Mouse (Mus musculus): ENCODE measurements around the gene Rbm20. TPM values are rescaled to one million over a fixed set of nuclear protein-coding genes. Genes with fewer than 3 reads are reported as not detected.

Gene Rbm20
- total and polyA plus RNA-seq, 3 experiments: 0.05 to 0.56 (median 0.08) TPM

DNA sequence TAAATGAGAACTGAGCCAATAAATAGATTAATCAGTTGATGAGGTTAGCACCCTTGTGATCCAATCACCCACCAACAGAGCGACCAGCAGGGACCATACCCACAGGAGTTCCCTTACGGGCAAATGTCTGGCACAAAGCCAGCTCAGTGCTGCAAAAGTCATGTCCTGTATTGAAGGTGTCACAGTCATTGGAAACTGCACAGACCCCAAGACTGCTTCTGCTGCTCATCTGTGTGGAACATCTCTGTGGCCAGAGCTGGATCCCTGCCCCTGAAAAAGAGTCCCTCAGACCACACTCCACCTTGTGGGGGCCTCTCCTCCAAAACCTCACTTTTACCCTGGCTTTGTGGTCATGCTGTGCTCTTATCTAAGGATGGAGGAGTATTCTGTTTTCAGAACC is 126.8 kb downstream of the Rbm20 start:
- H3K4me2 ChIP-seq (ENCODE audit: insufficient read depth, low read depth, poor library complexity, severe bottlenecking): no peak overlapping the region
- no peaks in the 10 kb centered on the region for H3K27me3 ChIP-seq (replicated peaks)
- TF ChIP-seq ELF1 (IDR thresholded peaks at IDR 0.05; ENCODE audit: low read depth, low read length) (no peak), MAX (IDR thresholded peaks at IDR 0.05; ENCODE audit: low read length) (no peak)
- dilution Hi-C loops (cut with MboI; ENCODE audit: extremely low pct_ligation_motif_present, extremely low pct_unique_long_range_greater_than_20kb, low sequenced_read_pairs): no loop called here
- no peaks in the 10 kb centered on the region for H3K79me2 ChIP-seq (replicated peaks; ENCODE audit: control insufficient read depth, extremely low read depth, insufficient read depth, poor library complexity, severe bottlenecking)
- H3K4me1 ChIP-seq (ENCODE audit: control insufficient read depth in 1 of 2, insufficient read depth in 2 of 2): peaks cover 13 to 28% of the 10 kb centered on the region in 2 experiments
- no peak overlapping the region for H3K4me3 ChIP-seq (replicated peaks in 1 of 3; ENCODE audit: low read depth in 2 of 3, low read length in 2 of 3, poor library complexity in 1 of 3)
- H3K36me3 ChIP-seq (replicated peaks in 1 of 2; ENCODE audit: control insufficient read depth in 1 of 2, insufficient read depth in 1 of 2, low read length in 1 of 2): no peaks in the 10 kb centered on the region
- DNase-seq (ENCODE audit: extremely low read depth): no peak
- H3K9ac ChIP-seq (ENCODE audit: insufficient read depth, low read depth): no peak overlapping the region
- H3K9me3 ChIP-seq (replicated peaks; ENCODE audit: low read length): no peaks in the 10 kb centered on the region
- H3K27ac ChIP-seq (ENCODE audit: insufficient read depth, low read depth): no peak overlapping the region
- in situ Hi-C loops (cut with MboI; ENCODE audit: low pct_ligation_motif_present, low pct_unique_long_range_greater_than_20kb, low sequenced_read_pairs): no loop called here

DNA sequence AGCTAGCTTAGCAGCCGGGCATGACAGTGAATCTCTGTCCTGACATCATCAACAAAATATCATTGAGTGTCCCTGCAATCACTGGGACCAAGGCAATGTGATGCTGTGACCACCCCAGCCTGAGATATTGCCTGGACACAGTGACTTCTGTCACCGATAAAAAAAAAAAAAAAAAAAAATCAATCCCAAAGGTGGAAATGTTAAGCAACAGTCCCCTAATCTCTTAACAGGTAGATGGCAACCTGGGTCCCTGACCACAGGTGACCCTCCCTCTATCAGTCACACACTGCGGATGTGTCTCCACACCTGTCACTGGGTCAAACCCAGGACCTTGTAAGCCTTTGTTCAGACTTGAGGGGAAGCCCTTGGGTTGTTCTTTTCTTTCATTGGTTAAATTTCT is 128.0 kb downstream of the Rbm20 start:
- Histone ChIP-seq H3K4me1 (ENCODE audit: control insufficient read depth in 1 of 2, insufficient read depth in 2 of 2) (peaks cover 13 to 27% of the 10 kb centered on the region in 2 experiments), H3K9ac (ENCODE audit: insufficient read depth, low read depth) (no peak overlapping the region), H3K27me3 (replicated peaks) (no peaks in the 10 kb centered on the region), H3K79me2 (replicated peaks; ENCODE audit: control insufficient read depth, extremely low read depth, insufficient read depth, poor library complexity, severe bottlenecking) (no peaks in the 10 kb centered on the region), H3K4me3 (replicated peaks in 1 of 3; ENCODE audit: low read depth in 2 of 3, low read length in 2 of 3, poor library complexity in 1 of 3) (no peak overlapping the region), H3K36me3 (replicated peaks in 1 of 2; ENCODE audit: control insufficient read depth in 1 of 2, insufficient read depth in 1 of 2, low read length in 1 of 2) (no peaks in the 10 kb centered on the region), H3K4me2 (ENCODE audit: insufficient read depth, low read depth, poor library complexity, severe bottlenecking) (no peak overlapping the region), H3K9me3 (replicated peaks; ENCODE audit: low read length) (no peaks in the 10 kb centered on the region), H3K27ac (ENCODE audit: insufficient read depth, low read depth) (no peak overlapping the region)
- no peak for DNase-seq (ENCODE audit: extremely low read depth)
- TF ChIP-seq CHD1 (IDR thresholded peaks at IDR 0.05; ENCODE audit: low read depth, low read length) (no peak), POLR2AphosphoS2 (IDR thresholded peaks at IDR 0.05; ENCODE audit: low read depth, low read length) (no peak), POLR2A (IDR thresholded peaks at IDR 0.05; ENCODE audit: low read depth, low read length) (no peak), ELF1 (IDR thresholded peaks at IDR 0.05; ENCODE audit: low read depth, low read length) (no peak), MXI1 (IDR thresholded peaks at IDR 0.05; ENCODE audit: low read depth, low read length) (no peak), NRF1 (IDR thresholded peaks at IDR 0.05; ENCODE audit: low read depth, low read length) (no peak), USF2 (conservative IDR thresholded peaks at IDR 0.05; ENCODE audit: low read depth, low read length) (no peak), MAX (IDR thresholded peaks at IDR 0.05; ENCODE audit: low read length) (no peak), ZMIZ1 (IDR thresholded peaks at IDR 0.05; ENCODE audit: low read depth, low read length) (no peak), ZNF384 (IDR thresholded peaks at IDR 0.05; ENCODE audit: low read depth, low read length) (no peak), USF1 (IDR thresholded peaks at IDR 0.05; ENCODE audit: low read depth, low read length) (no peak), CTCF (conservative IDR thresholded peaks at IDR 0.05 in 1 of 2, IDR thresholded peaks at IDR 0.05 in 1 of 2; ENCODE audit: low read depth in 2 of 2, low read length in 2 of 2) (no peak), JUND (conservative IDR thresholded peaks at IDR 0.05; ENCODE audit: low read depth, low read length) (no peak), RCOR1 (conservative IDR thresholded peaks at IDR 0.05; ENCODE audit: low read depth, low read length) (no peak), HCFC1 (IDR thresholded peaks at IDR 0.05; ENCODE audit: low read depth, low read length) (no peak)
- dilution Hi-C loops (cut with MboI; ENCODE audit: extremely low pct_ligation_motif_present, extremely low pct_unique_long_range_greater_than_20kb, low sequenced_read_pairs) (no loop called here), in situ Hi-C loops (cut with MboI; ENCODE audit: low pct_ligation_motif_present, low pct_unique_long_range_greater_than_20kb, low sequenced_read_pairs) (no loop called here)

DNA sequence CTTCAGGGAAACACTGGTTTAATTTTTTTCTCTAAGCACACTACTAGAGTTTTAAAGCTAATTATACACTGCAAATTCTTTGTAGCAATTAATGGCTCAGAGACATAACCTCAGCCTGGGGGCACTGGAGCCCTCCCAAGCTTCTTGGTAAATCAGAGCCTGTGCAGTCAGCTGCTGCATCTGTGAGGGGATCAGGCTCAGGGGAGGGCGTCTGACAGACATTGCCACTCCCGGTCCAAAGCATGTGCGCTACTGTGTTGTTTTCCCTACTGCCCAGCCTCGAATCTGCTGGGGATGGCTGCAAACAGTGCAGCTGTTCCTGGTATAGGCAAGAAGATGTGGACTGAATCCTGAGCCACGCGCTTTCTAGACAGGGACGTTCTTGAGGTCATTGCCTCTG is 129.0 kb downstream of the Rbm20 start:
- peaks cover 5 to 17% of the 10 kb centered on the region in 2 experiments for H3K4me1 ChIP-seq (ENCODE audit: control insufficient read depth in 1 of 2, insufficient read depth in 2 of 2)
- H3K27ac ChIP-seq (ENCODE audit: insufficient read depth, low read depth): no peak overlapping the region
- H3K9ac ChIP-seq (ENCODE audit: insufficient read depth, low read depth): no peak overlapping the region
- dilution Hi-C loops (cut with MboI; ENCODE audit: extremely low pct_ligation_motif_present, extremely low pct_unique_long_range_greater_than_20kb, low sequenced_read_pairs) (no loop called here), in situ Hi-C loops (cut with MboI; ENCODE audit: low pct_ligation_motif_present, low pct_unique_long_range_greater_than_20kb, low sequenced_read_pairs) (no loop called here)
- H3K4me3 ChIP-seq (replicated peaks in 1 of 3; ENCODE audit: low read depth in 2 of 3, low read length in 2 of 3, poor library complexity in 1 of 3): no peak overlapping the region
- H3K9me3 ChIP-seq (replicated peaks; ENCODE audit: low read length): no peaks in the 10 kb centered on the region
- no peak for TF ChIP-seq JUN (IDR thresholded peaks at IDR 0.05; ENCODE audit: insufficient read depth, low read depth, low read length)
- no peak for TF ChIP-seq USF1 (IDR thresholded peaks at IDR 0.05; ENCODE audit: low read depth, low read length)
- TF ChIP-seq GABPA (IDR thresholded peaks at IDR 0.05; ENCODE audit: insufficient replicate concordance, low read depth, low read length): no peak
- no peak for TF ChIP-seq SMC3 (IDR thresholded peaks at IDR 0.05; ENCODE audit: low read depth, low read length)
- no peak for TF ChIP-seq ETS1 (conservative IDR thresholded peaks at IDR 0.05; ENCODE audit: low read depth, low read length)
- no peak for TF ChIP-seq MXI1 (IDR thresholded peaks at IDR 0.05; ENCODE audit: low read depth, low read length)
- no peak for TF ChIP-seq MAX (IDR thresholded peaks at IDR 0.05; ENCODE audit: low read length)
- no peak for TF ChIP-seq MYC (IDR thresholded peaks at IDR 0.05; ENCODE audit: low read depth, low read length)
- H3K4me2 ChIP-seq (ENCODE audit: insufficient read depth, low read depth, poor library complexity, severe bottlenecking): no peak overlapping the region
- H3K79me2 ChIP-seq (replicated peaks; ENCODE audit: control insufficient read depth, extremely low read depth, insufficient read depth, poor library complexity, severe bottlenecking): no peaks in the 10 kb centered on the region
- DNase-seq (ENCODE audit: extremely low read depth): no peak
- no peaks in the 10 kb centered on the region for H3K27me3 ChIP-seq (replicated peaks)
- no peaks in the 10 kb centered on the region for H3K36me3 ChIP-seq (replicated peaks in 1 of 2; ENCODE audit: control insufficient read depth in 1 of 2, insufficient read depth in 1 of 2, low read length in 1 of 2)

All from CH12.LX (cell line).